Mouse (Mus musculus): ENCODE measurements around the gene Coro7.

The Coro7 gene

DNA sequence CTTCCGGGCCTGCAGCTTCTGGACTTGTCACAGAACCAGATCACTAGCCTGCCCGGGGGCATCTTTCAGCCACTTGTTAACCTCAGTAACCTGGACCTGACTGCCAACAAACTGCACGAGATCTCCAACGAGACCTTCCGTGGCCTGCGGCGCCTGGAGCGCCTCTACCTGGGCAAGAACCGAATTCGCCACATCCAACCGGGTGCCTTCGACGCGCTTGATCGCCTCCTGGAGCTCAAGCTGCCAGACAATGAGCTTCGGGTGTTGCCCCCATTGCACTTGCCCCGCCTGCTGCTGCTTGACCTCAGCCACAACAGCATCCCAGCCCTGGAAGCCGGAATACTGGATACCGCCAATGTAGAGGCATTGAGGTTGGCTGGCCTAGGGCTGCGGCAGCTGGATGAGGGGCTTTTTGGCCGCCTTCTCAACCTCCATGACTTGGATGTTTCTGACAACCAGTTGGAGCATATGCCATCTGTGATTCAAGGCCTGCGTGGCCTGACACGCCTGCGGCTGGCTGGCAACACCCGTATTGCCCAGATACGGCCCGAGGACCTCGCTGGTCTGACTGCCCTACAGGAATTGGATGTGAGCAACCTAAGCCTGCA, 31.1 kb downstream of the Coro7 start:
- no peak for DNase-seq (ENCODE audit: low spot score in 2 of 2)

DNA sequence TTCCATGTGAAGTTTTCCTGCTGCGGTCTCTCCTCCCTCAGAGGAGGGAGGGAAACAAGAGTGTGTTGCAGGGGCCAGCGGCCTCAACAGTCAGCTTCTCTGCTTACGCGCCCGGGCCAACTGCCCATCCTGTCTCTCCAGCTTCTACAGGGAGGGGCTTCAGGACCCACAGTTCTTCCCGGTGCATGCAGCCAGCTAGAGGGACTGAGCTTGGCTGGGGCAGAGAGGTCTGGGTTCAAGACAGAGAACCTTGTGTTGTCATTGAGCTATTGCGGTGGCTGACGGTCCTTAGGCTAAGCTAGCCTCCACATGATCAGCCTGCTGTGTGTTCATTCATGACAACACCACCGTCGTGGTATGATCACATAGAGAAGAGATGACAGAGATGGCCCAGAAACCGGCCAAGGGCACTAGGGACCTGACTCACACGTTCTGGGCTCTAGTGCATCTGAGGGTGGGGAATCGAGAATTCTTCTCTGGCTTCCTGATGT, 31.9 kb downstream of the Coro7 start:
- no peak for DNase-seq (ENCODE audit: low spot score in 2 of 2)

DNA sequence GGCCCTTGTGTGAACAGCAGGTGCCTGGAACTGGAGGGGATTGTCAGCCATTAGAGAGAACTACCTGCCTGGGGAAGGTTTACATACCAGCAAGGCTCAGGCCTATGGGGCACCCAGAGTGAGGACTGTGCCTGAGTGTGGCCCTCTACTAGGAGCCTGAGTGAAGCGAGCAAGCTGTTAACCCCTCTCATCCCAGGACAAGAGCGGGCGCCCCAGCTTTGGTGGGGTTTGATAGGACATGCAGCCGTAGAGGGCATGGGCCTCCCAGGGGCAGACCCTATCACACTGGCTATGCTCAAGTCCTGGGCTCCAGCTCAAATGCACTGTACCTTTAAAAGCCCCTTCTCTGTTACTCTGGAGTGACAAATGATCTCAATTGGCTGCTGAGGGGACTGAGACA, 32.7 kb downstream of the Coro7 start:
- DNase-seq (ENCODE audit: low spot score in 2 of 2) = no peak

DNA sequence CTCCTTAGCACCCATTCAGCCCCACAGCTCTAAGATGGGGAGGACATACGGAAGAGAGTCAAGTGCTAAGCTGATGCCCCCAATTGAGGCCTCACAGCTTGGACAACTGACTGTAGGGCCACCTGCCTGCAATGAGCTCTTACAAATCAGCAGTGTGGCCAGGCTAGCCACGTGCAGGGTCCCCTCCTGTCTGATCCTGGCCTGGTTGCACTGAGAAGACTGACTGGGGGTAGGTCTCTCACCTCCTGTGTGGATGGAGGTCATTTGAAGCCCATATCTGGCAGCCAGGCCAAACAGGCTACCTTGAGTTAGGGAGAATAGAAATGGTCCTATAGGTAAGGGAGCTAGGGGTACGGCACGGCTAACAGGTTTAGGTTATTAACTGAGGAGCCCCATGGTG, 33.7 kb downstream of the Coro7 start:
- DNase-seq (ENCODE audit: low spot score in 2 of 2) = no peak

DNA sequence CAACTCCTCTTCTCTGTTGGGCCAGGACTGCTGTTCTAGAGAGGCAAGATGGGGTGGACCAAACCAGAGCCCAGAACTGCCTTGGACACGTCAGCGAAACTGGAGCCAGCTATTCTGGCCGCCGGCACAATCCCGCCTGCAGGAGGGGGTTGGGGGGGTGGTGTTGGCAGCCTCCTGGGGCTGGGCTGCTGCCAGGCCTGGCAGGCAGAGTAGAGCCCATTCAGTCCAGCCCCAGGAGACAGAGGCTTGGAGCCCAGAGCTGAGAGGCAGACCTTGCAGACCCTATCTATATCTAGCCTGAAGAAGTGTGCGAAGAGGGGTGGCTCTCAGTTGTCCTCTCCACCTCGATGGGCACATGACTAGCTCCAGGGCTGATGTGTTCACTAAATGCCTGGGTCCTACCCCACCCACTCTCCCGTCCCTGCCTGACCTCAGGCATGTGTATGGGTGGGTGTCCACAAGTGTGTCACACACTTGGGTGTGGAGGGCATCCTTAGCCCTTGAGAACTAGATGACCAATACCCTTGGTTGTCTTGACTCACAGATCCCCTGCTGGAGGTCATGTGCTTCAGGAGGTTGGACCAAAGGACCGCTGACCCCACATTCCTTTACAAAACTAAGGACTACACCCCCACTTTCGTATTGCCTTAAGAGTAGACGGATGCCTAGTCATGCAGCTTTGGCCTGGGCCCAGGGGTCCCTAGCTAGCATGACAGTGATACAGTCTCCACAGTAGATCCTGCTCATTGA, 35.7 kb downstream of the Coro7 start:
- peak in 1 of 2 experiments; percentile 75 for DNase-seq (ENCODE audit: low spot score in 2 of 2)

DNA sequence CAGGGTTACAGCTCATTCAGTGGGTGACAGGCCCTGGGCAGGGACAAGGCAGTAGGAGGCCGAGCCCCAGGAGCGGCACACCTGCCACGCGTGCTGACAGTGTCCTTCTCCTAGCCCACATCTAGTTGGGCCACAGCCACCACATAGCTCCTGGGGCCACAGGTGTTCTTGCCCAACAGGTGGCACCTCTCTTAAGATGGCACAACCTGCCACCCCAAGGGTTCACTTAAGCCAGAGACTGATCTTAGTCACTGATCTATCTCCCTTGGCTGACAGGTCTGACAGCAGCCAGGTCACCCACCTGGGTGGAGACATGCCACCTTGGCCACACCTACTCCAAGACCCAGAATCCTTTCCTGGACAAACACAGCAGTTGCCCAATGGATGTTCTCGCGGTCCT, 36.6 kb downstream of the Coro7 start:
- DNase-seq (ENCODE audit: low spot score in 2 of 2) = no peak

DNA sequence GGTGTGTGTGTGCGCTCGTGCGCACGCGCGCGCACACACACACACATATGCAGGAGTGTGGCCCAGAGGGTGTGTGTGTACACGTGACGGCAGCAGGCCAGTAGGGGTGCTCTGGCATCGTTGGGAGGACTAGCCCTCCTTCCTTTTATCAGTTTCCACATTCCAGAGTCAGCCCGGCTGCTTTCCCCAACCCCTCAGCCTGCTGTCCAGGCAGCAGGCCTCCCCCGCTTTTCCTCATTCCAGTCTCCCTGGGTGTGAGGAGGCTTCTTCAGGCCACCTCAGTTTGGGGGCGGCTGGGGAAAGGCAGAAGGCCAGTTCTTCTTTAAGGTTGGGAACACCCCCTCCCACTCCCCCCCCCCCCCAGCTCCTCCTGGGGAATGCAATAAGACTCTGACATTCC, 37.4 kb downstream of the Coro7 start:
- DNase-seq (ENCODE audit: low spot score in 2 of 2) = peak in 1 of 2 experiments; percentile 72

DNA sequence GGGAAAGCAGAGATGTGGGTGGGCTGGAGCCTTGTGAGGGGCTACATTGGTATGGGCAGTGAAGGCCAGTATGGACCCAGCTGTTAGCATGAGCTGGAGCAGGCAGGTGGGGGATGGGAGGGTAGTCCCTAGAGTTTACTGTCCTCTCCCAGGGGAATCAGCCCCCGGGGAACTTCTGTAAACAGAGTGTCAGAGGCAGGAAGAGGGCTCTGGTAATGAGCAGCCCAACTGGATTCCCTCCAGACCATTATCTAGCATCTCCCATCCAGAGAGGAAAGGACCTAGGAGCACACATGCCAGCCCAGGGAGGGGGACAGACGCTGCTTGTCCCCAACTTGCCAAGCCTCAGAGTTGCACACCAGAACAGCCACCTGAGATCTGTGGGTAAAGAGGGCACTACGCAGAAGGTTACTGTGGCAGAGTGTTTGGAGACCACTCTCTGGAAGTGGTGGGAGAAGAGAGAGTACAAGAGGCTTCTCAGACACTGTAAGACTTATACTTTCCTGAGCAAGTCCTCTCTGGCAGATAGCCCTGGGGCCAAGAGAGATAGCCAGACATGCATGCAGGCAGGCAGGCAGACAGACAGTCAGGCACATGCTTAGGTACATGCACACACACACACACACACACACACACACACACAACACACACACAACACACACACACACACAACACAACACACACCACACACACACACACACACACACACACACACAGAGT, 38.3 kb downstream of the Coro7 start:
- DNase-seq (ENCODE audit: low spot score in 2 of 2) = no peak

DNA sequence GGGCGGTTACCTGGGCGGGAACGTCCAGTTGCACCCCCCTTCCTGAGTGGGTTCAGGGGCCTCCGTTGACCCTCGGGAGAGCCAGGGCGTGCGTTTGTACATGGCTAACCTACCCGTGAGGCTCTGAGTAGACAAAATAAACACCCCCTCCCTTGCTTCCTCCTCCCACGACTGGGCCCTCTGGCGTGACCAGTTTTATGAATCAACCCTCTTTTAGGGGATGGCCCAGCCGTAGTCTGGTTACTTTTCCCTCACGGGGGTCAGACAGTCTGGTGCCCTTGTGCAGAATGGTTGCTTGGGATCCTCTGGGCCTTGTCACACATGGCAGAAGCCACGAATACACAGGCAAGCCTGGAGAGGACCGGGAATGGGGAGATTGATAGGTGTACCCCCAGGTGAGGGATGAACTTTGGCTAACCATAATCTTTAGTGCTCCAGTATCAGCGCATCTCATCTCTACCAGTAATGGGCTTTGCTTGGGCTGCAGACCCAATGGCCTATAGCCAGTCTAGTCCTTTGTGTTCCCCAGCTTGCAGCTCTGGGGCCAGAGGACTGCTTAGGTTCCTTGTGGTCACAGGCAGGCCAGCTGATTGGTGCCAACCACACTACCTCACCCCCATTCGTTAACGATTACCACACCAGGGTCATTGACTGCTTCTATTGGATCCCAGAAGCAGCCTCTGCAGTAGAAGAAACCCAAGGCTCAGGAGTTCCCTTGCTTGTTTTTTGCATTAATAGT, 39.1 kb downstream of the Coro7 start:
- no peak for DNase-seq (ENCODE audit: low spot score in 2 of 2)

DNA sequence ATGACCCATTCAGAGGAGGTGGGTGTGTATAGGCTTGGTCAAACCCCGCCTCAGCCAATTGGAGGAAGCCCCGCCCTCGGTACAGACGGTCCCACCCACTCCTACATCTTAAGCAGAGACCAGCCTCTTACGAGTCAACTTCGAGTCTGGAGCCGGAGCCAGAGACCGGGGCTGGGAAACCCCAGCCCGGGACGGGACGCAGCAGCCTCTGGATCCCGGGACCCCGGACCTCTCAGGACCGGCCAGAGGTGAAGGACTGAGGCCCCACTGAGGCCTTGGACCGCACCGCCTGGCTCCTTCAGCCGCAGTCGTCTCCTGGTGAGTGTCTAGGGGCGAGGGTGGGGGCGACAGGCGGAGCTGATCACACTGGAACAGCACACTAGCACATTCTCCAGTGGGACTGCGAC, 39.7 kb downstream of the Coro7 start, which contains the start of the genes Vasn and Dnaja3:
Vasn (plus strand) TSS at position 111 of the 407 bp plus-strand sequence.
Dnaja3 (plus strand) TSS at position 159 of the 407 bp plus-strand sequence.
- DNase-seq (ENCODE audit: low spot score in 2 of 2) = peak; percentile 80 to 91

DNA sequence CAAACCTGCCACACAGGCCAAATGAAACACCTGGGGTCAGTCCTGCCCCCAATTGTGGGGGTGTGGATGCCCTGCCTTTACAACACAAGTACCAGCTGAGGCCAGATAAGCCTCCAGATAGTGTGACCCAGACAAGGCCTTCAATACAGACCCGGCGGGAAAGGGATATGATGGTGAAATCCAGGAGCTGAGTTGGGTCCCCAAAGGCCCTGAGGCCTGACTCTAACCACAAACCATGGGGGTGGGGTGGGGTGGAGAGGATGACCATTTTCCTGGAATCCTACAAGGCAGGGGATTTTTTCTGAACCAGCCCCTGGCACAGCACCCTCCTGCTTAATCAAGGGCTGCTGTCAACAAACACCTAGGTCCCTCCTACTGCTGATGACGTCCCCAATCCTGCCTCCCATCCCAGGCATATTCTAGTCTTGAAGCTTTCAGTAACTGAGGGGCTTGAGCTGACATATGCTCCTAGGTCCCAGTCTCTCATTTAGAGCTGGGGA, 40.6 kb downstream of the Coro7 start:
- DNase-seq (ENCODE audit: low spot score in 2 of 2) = no peak

DNA sequence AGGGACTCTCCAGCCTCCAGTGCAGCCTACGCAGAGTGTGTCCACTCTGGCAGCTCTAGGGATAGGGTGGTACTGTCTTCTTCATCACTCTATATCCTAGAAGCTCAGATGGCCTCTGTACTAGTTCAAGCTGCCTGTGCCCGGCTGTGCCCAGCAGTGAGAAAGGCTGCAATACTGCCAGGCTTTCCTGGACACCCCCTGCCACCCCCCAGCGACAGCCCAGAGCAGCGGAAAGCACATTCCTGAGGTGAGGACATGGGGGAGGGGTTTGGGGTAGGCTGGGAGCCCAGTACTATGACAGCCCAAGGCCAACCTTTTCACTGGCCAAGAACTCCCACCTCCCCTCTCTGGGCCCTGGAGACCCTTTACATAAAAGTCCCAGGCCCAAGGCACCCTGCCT, 43.8 kb downstream of the Coro7 start:
- DNase-seq (ENCODE audit: low spot score in 2 of 2) = no peak

DNA sequence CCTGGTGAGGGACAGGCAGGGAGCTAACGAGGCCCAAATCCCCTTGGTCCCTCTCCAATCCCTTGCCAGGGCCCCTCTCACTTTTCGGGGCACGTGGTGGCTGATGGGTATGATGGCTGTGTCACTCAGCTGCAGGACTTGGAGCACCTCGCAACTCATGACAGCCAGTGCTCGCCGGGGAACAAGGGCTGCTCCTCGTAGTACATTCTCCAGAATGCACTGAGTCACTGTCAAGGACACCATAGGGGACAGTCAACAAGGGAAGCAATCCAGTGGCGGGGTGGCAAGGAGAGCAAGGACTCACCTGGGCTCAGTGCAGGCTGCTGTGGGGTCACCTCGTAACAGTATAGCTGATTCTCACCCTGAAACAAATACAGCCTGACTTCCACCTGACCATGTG, 44.9 kb downstream of the Coro7 start:
- DNase-seq (ENCODE audit: low spot score in 2 of 2) = no peak

DNA sequence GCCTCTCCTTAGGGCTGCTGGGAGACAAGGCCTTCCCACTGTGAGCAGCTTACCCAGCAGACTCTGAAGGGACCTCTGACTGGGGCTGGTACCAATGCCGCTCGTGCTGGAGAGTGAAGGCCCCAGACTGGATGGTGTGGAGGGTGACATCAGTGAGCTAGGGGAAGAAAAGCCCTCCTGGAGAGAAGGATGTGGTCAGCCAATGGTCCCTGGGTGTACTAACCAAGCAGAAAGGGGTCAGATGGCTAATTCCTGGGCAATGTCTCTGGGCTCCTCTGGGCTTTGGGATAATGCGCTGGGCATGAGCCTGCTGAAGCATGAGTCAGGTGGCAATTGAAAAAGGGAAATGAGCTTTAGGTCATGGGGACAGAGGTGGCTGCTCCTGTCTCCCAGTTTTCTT, 45.9 kb downstream of the Coro7 start:
- DNase-seq (ENCODE audit: low spot score in 2 of 2) = no peak

DNA sequence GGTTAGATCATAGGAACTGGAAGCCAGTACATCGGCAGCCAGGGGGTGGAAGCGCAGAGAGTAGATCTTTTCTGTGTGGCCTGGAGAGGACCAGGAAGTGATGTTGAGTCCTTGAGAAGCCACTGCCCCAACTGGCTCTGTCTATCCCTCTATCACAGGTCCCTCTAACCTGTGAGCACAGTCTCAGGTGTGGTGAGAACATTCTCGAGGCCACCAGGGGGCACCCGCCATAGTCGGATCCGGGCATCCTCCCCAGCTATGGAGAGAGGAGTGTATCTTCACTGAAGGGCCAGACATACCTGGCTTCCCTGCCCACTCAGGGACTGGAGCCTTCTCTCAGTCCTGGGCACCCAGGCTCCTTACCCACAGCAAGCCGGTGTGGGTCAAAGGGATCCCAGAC, 47.5 kb downstream of the Coro7 start:
- DNase-seq (ENCODE audit: low spot score in 2 of 2) = no peak

DNA sequence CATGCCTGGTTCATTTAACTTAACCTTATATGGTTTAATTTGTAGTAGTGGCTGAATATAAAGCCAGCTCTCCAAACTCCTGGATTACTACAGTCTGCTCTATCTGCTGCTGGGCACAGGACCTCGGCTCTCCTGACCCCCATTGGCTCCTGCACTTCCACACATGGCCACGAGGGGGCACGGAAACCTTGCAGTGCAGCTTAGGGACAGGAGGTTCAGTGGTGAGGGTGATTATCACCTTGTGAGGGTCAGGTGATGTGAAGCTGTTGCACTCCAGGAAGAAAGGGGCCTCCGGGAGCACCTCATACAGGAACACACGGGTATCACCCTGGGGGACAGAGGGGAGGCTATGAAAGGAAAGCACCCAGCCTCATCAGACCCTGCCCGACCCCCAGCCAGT, 49.6 kb downstream of the Coro7 start:
- DNase-seq (ENCODE audit: low spot score in 2 of 2) = peak; percentile 64 to 77

DNA sequence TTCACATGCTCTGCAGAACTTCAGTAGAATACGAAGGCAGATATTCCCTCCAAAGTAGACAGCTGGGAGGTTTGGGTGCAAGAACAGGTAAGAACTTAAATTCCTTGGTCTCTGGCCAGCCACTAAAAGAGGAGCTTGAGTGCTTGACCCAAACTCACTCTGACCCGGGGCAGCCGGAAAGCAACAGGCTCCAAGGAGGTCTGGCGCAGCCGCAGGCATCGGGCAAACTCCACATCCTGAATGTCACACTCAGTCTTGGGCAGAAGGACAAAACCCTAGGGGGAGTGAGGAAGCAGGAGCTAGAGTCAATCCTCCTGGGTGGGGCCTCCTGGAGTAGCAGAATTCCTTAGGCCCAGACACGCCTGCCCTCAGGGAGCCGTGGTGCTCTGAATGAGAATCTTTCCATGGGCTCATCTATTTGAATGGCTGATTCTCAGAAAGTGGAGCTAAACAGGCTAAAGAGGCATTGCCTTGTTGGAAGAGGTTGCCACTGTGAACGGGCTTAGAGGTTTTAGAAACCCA, 50.6 kb downstream of the Coro7 start:
- no peak for DNase-seq (ENCODE audit: low spot score in 2 of 2)

DNA sequence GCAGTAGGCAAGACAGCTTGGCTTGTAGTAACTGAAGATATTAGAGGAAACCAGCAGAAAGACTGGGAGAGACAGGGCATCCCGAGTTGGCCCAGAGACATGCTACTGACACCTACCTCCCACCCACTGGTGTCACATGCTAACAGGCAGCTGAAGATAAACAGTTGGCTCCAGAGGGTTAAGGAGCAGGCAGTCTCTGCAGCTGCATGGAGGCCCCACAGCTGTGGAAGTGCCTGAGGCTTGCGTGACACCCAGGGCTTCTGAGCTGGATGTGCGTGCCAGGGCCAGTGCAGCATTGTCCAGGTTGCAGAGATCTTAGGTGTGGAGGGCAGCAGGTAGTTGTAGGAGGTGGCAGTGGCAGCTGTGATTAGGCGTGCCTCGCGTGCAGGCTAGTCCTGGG, 52.5 kb downstream of the Coro7 start:
- no peak for DNase-seq (ENCODE audit: low spot score in 2 of 2)

DNA sequence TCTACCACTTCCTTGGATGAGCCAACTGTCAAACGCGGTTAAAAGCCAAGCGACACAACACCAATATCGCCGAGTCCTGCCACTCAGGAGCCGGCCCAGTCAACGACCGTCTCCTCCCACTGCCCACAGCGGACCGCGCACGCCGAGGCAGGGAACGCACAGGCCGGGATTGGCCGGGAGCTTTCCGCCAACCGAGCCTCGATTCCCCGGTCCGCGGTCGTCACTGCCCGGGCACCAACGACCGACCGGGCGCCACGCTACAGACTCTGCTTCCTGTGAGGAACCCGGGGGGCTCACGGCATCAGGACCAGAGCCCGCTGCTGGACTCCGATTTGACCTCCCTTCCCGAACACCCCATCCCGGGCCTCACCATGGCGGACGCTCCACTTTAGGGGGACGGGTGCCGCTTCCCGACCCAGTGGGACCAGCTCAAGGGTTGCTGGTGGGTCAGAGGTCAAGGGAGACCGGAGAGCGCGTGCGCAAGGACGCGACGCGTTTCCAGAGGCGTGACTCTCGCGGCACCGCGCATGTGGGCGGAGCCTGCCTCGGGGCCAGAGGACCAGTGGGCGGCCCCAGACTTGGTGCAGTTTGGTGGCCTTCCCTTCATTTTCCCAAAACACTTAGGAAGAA, 55.0 kb downstream of the Coro7 start, which contains the start of gene Pam16:
Pam16 (minus strand) TSS at position 508 of the 630 bp plus-strand sequence.
- DNase-seq (ENCODE audit: low spot score in 2 of 2) = peak; percentile 84 to 89

DNA sequence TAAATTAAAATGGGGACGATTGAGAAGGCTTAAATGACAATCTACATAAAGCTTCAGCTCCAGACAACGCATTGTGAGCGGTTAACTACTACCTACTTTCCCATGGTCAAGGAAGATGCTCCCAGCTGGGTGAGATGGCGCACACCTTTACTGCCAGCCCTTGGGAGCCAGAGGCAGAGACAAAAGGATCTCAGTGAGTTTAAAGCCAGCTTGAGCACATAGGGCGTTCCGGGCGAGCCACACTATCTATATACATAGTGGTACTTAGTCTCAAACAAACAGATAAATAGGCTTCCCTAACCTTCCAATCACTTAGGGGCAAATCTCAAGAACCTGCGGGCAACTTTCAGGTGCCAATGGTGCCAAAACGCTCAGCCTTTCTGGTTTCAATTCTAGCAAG, 55.5 kb downstream of the Coro7 start:
- no peak for DNase-seq (ENCODE audit: low spot score in 2 of 2)

DNA sequence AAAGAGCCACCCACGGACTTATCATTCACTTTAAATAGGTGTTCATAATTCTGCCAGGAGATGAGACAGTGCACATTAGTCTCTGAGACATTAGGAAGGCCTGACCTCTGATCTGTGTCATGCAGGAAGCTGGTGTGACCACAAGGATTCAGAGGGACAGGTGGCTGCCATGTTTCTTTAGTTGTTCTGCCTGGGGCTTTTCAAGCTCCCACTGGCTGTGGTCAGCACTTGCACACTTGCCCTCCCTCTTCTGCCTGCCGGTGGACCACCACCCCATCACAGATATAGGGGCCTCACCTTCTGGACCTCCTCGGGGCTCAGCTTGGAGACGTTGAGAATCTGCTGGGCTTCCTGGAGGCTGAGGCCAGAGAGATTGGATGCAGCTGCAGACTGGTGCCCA, 62.7 kb downstream of the Coro7 start:
- no peak for DNase-seq (ENCODE audit: low spot score in 2 of 2)

All from urinary bladder, adult 18-20 months (tissue).